Mouse (Mus musculus): ENCODE results near the gene Rin3. TPM values are rescaled to one million over a fixed set of nuclear protein-coding genes. Genes with fewer than 3 reads are reported as not detected.

Rin3 gene
- polyA plus RNA-seq, 1 experiment from 2014 or later = 2.0 TPM

DNA sequence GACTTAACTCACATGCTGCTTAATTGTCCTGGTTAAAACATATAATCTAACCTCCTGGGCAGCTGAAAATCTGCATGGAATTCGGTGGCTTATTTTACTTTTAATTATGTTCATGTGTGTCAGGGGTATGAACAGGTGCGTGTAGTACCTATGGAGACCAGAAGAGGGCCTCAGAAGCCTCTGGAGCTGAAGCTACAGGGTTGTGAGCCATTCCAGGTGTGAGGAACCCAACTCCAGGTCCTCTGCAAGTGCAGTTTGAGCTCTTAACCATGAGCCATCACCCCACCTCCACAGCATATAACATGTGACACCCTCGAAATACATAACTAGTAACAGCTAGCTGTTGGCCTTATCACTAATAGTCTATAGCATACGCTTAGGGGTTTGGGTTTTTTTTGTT, 109.1 kb downstream of the Rin3 start:
- ATAC-seq = no peak
- no peaks in the 10 kb centered on the region for H3K9me3 ChIP-seq (replicated peaks)
- 73% methylated on average over 4 of the region's 4 CpGs for WGBS
- H3K4me1 ChIP-seq = no peaks in the 10 kb centered on the region; the same call in 1 of the 2 replicates
- H3K4me2 ChIP-seq = no peak overlapping the region
- H3K27me3 ChIP-seq = no peaks in the 10 kb centered on the region
- H3K4me3 ChIP-seq = no peak overlapping the region
- peaks cover 15% of the 10 kb centered on the region for H3K36me3 ChIP-seq (ENCODE audit: poor library complexity, severe bottlenecking)
- no peak overlapping the region for H3K9ac ChIP-seq
- no peak overlapping the region for H3K27ac ChIP-seq

DNA sequence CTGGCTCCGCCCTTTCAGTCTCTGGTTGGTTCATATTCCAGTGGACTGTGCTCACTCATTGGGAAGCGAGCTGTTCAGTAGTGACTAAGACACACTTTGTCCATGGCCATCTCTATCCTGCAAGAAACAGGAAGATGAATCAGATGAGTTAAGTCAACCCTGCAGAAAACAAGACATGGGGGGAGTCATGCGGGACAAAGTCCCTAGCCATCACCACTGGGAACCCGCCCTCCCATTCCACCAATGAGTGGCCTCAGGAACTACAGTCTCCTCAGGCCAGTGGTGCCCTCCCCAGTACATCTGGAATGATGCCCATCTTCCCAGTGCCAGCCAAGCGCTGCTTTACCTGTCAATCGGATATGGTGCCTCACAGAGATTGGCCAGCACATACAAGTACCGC, 111.6 kb downstream of the Rin3 start:
- WGBS = 92% methylated on average over 7 of the region's 7 CpGs

DNA sequence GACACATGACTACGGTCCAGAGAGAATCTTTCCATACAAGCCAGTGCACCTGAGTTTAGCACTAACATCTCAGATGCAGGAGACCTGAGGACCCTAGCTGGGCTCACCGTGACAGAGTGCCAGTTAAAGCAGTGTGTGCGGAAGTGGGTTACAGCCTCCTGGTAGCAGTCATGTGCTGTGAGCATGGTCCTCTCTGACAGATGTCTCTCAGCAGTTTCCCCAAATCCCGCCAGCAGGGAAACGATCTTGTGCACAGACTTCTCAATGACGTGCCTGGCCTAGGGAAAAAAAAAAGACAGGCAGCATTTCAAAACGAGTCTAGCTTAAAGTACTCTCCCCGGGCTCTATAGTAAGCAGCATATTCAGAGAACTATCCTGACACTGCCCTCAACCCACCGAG, 112.7 kb downstream of the Rin3 start:
- 71% methylated on average over 9 of the region's 9 CpGs for WGBS
- ATAC-seq = no peak
- no peak overlapping the region for H3K9ac ChIP-seq
- no peaks in the 10 kb centered on the region for H3K9me3 ChIP-seq (replicated peaks)
- H3K27me3 ChIP-seq = no peaks in the 10 kb centered on the region
- H3K4me2 ChIP-seq = no peak overlapping the region
- no peak overlapping the region for H3K27ac ChIP-seq
- no peak overlapping the region for H3K4me3 ChIP-seq
- H3K36me3 ChIP-seq (ENCODE audit: poor library complexity, severe bottlenecking) = peaks cover 37% of the 10 kb centered on the region
- H3K4me1 ChIP-seq = no peaks in the 10 kb centered on the region; the same call in 1 of the 2 replicates

More for the DNA sequence above, 111.6 kb downstream of the Rin3 start:
- no peaks in the 10 kb centered on the region for H3K27me3 ChIP-seq
- H3K4me3 ChIP-seq = no peak overlapping the region
- no peaks in the 10 kb centered on the region; the same call in 1 of the 2 replicates for H3K4me1 ChIP-seq
- no peak overlapping the region for H3K4me2 ChIP-seq
- H3K36me3 ChIP-seq (ENCODE audit: poor library complexity, severe bottlenecking) = peaks cover 30% of the 10 kb centered on the region
- ATAC-seq = no peak
- H3K9ac ChIP-seq = no peak overlapping the region
- no peaks in the 10 kb centered on the region for H3K9me3 ChIP-seq (replicated peaks)
- no peak overlapping the region for H3K27ac ChIP-seq

DNA sequence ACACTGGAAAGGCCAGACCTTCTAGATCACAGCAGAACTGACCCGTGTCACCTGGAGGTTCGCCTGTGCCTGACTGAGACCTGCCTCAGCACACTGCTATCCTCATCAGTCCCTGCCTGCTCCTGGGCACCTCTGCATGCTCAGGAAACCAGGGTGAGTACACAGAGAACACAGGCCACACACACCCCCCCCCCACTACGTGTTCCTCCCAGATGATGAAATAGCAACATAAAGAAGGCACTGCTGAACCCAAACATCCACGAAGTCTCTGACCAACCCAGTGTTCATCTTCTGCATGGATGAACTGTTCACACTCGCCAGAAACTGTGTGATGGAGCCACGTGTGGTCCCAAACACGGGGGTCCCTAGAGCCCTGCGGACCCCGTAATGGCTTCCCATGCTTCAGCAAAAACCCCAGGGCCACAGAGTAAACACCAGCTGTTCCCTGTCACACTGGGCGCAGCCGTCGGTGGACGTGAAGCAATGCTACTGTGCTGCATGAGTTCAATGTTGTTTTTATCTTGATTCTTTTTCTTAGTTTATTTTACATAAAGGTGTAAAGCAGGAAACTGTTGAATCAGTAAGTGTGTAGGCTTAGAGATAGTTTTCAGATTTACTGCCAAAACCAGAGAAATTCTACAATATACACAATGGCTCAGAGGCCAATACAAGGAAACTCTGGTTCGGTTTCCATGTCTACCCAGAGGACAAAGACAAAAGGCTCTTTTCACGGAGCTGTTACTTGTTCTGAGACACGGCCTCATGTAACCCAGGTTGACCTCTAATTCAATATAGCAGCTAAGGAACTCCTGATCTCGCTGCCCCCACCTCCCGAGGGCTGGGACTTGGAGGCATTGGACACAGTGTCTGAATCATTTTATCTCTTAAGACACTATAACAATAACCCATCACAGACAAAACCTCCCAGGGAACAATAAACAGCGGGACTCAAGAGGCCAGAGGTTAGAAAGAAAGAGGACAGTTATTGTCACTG, 113.4 kb downstream of the Rin3 start:
- H3K27me3 ChIP-seq = no peaks in the 10 kb centered on the region
- H3K9me3 ChIP-seq (replicated peaks) = no peaks in the 10 kb centered on the region
- no peak overlapping the region for H3K4me3 ChIP-seq
- H3K9ac ChIP-seq = no peak overlapping the region
- H3K36me3 ChIP-seq (ENCODE audit: poor library complexity, severe bottlenecking) = peaks cover 43% of the 10 kb centered on the region
- no peak overlapping the region for H3K4me2 ChIP-seq
- H3K4me1 ChIP-seq = no peaks in the 10 kb centered on the region; the same call in 1 of the 2 replicates
- WGBS = 43% methylated on average over 19 of the region's 19 CpGs
- no peak overlapping the region for H3K27ac ChIP-seq
- no peak for ATAC-seq

DNA sequence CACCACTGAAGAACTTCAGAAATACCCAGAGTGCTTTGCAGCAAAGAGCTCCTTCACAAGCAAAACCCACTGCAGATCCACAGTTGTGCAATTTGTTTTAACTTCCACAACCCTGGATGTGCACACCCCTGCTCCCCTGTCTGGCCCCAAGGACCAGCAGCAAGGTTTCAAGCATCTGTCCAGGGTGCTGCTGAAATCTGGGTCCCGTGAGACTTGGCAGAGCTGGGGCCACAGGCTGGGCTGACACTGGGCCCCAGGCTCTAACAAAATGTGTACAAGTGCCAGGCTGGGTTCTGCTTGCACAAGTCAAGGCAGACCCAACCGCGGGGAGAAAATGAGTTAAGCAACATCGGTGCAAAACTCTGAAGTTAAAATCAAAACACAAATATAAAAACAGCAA, 115.7 kb downstream of the Rin3 start:
- Histone ChIP-seq H3K4me3 (no peak overlapping the region), H3K4me2 (no peak overlapping the region), H3K36me3 (ENCODE audit: poor library complexity, severe bottlenecking) (peaks cover 65% of the 10 kb centered on the region), H3K9me3 (replicated peaks) (no peaks in the 10 kb centered on the region), H3K27me3 (no peaks in the 10 kb centered on the region), H3K27ac (no peak overlapping the region), H3K9ac (no peak overlapping the region), H3K4me1 (no peaks in the 10 kb centered on the region; the same call in 1 of the 2 replicates)
- WGBS = 95% methylated on average over 4 of the region's 4 CpGs
- no peak for ATAC-seq

DNA sequence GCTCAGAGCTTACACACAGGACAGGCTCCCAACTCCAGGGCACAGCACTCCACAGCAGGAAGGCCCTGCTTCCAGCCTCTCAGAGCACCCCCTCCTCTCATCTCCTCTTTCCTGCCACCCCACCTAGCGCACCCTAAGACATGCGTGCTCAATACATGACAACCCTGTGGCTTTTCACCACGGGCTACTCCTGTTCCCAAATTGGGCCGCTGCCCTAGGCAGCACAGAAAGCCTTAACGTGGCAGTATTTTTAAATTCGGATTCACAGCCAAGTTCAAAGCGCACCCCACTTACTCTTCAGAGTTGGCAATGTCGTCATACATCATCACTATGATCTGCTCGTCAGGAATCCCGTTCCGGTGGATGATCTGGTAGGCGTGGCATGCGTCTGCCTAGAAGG, 130.3 kb downstream of the Rin3 start:
- WGBS = 91% methylated on average over 13 of the region's 13 CpGs

DNA sequence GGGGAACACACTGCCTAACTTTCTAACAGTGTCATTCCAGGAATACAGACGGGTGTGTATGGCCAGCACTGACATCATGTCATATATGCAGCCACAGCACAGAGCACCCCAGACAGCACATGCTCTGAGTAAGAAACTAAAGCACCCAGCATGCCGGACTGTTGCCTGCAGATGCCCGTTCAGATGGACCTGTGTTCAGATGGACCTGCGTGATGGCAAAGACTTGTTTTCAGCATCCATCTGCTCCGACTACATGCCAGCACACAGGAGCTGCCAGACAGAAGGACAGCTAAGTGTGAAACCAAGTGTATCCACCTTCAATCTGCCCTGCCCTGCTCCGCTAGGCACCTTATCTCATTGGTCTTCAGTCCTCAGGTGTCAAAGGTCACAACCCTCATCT, 131.8 kb downstream of the Rin3 start:
- Histone ChIP-seq H3K36me3 (ENCODE audit: poor library complexity, severe bottlenecking) (0 out of 2 replicates have a peak, but pooled peaks cover 11% of the 10 kb centered on the region), H3K27ac (no peak overlapping the region), H3K27me3 (no peaks in the 10 kb centered on the region), H3K4me3 (no peak overlapping the region), H3K4me2 (no peak overlapping the region), H3K9me3 (replicated peaks) (no peaks in the 10 kb centered on the region), H3K9ac (no peak overlapping the region), H3K4me1 (peaks cover 4% of the 10 kb centered on the region)
- WGBS = 87% methylated on average over 6 of the region's 6 CpGs
- ATAC-seq = no peak

More for the DNA sequence above, 130.3 kb downstream of the Rin3 start:
- no peak for ATAC-seq
- Histone ChIP-seq H3K9me3 (replicated peaks) (no peaks in the 10 kb centered on the region), H3K27ac (no peak overlapping the region), H3K27me3 (no peaks in the 10 kb centered on the region), H3K4me1 (no peaks in the 10 kb centered on the region), H3K4me3 (no peak overlapping the region), H3K9ac (no peak overlapping the region), H3K4me2 (no peak overlapping the region), H3K36me3 (ENCODE audit: poor library complexity, severe bottlenecking) (0 out of 2 replicates have a peak, but pooled peaks cover 11% of the 10 kb centered on the region)

DNA sequence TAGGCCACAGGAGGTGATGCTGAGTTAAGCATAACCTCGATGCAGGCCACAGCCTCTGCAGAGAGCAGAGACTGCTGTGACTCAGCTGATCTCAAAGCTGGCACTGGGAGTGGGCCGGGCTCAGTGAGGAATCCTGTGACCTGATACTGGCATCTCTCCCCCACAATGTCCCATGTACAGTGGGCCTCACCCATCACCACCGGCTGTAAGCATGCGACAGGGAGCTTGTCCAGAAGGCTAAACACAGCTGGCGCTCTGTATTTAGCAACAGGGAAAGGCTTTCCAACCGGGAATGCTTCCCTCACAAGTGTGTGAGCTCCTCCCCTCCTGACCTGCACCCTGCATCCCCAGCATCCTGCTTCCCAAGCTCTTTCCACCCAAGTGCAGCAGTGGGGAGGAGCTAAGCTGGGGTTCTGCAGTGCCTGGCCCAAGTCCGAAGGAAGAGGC, 133.6 kb downstream of the Rin3 start:
- H3K4me2 ChIP-seq = no peak overlapping the region
- WGBS = 43% methylated on average over 7 of the region's 7 CpGs
- H3K27ac ChIP-seq = no peak overlapping the region
- no peak overlapping the region for H3K4me3 ChIP-seq
- 0 out of 2 replicates have a peak, but pooled peaks have one; percentile 27 for ATAC-seq
- H3K36me3 ChIP-seq (ENCODE audit: poor library complexity, severe bottlenecking) = 0 out of 2 replicates have a peak, but pooled peaks cover 11% of the 10 kb centered on the region
- H3K27me3 ChIP-seq = no peaks in the 10 kb centered on the region
- H3K9me3 ChIP-seq (replicated peaks) = no peaks in the 10 kb centered on the region
- peaks cover 5% of the 10 kb centered on the region for H3K4me1 ChIP-seq
- 0 out of 2 replicates have a peak overlapping the region, but pooled peaks have one; percentile 9 for H3K9ac ChIP-seq

DNA sequence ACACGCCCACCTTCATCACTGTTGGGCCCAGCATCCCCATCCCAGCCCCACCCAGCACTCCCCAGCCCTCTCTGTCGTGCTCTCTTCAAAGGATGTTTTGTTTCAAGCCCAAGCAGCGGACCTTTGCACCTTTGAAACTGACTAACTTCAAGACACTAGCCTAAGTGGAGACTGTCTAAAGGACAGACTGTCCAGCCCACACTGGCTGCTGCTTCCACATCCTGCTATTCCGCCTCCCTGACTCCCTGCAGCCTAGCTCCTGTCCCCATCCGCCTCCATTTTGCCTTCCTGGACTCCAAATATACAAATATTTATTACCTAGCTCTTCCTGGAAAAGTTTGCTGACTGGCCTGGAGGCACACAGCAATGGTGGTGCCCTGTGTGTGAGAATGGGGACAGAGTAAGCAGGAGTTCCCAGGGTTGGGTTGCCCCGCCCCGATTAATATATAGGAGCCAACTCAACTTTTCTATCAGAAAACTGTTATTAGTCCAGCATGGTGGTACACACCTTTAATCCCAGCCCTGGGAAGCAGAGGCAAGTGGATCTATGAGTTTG, 134.2 kb downstream of the Rin3 start:
- peaks cover 11% of the 10 kb centered on the region; the same call in 1 of the 2 replicates for H3K36me3 ChIP-seq (ENCODE audit: poor library complexity, severe bottlenecking)
- H3K4me2 ChIP-seq = no peak overlapping the region
- no peaks in the 10 kb centered on the region for H3K9me3 ChIP-seq (replicated peaks)
- no peak overlapping the region for H3K27ac ChIP-seq
- H3K27me3 ChIP-seq = no peaks in the 10 kb centered on the region
- no peak overlapping the region for H3K4me3 ChIP-seq
- peaks cover 5% of the 10 kb centered on the region for H3K4me1 ChIP-seq
- H3K9ac ChIP-seq = no peak overlapping the region
- WGBS = 75% methylated on average over 7 of the region's 7 CpGs
- ATAC-seq = 0 out of 2 replicates have a peak, but pooled peaks have one; percentile 27

DNA sequence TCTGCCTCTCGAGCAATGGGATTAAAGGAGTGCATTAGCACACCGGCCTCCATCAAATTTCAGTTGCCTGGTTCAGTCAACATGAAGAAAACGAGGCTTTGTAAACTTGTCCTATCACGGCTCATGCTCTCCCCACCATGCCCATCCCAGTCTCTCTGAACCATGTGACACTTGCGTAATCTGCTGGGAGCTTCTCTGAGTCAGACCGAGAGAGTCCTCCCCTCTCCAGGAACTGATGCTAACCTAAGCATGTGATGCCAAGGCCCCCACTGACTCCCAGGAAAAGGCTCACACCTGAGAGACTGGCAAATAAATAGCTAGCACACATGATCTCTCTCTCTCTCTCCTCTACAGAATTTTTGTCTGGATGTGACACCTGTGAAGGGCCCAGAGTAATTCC, 134.9 kb downstream of the Rin3 start:
- WGBS = 89% methylated on average over 6 of the region's 6 CpGs
- Histone ChIP-seq H3K4me2 (no peak overlapping the region), H3K4me3 (no peak overlapping the region), H3K9ac (no peak overlapping the region), H3K27me3 (no peaks in the 10 kb centered on the region), H3K4me1 (peaks cover 5% of the 10 kb centered on the region), H3K9me3 (replicated peaks) (no peaks in the 10 kb centered on the region), H3K27ac (no peak overlapping the region), H3K36me3 (ENCODE audit: poor library complexity, severe bottlenecking) (peaks cover 16% of the 10 kb centered on the region)
- no peak for ATAC-seq

DNA sequence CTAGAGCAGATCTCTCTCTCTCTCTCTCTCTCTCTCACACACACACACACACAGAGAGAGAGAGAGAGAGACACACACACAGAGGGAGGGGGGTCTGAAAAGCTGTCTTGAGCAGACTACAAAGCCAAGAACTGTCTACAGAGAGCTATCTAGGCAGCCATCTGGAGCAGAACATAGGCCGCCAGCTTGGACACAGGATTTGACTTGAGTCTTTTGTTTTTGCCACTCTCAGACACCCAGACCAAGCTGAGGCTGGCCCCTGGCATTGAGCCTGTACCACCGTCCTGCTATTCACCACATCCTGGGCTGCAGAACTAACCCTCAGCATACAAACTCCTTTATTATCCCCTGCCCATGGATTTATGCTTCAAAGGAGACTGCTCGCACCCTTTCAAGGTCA, 136.7 kb downstream of the Rin3 start:
- no peak overlapping the region for H3K9ac ChIP-seq
- H3K36me3 ChIP-seq (ENCODE audit: poor library complexity, severe bottlenecking) = peaks cover 15% of the 10 kb centered on the region
- no peak overlapping the region; the same call in 1 of the 2 replicates for H3K27ac ChIP-seq
- peaks cover 5% of the 10 kb centered on the region for H3K4me1 ChIP-seq
- no peak overlapping the region for H3K4me2 ChIP-seq
- no peak overlapping the region for H3K4me3 ChIP-seq
- no peaks in the 10 kb centered on the region for H3K9me3 ChIP-seq (replicated peaks)
- peak; percentile 58 for ATAC-seq
- 27% methylated on average over 3 of the region's 3 CpGs for WGBS
- no peaks in the 10 kb centered on the region for H3K27me3 ChIP-seq

All from forebrain, embryonic 13.5 days (tissue).